Mouse (Mus musculus) urinary bladder, postnatal 36 days (tissue): Measurements from ENCODE around the gene Rcbtb2.
A peak's percentile ranks its signal among the peaks of the same experiment; 100 is the strongest.

ENCODE experiments used
- DNase-seq, 2 experiments: peaks; one replicate each; pipeline ENCODE4 v3.0.0; 2022; ENCODE audit warnings: low spot score in 2 of 2, mixed read lengths in 1 of 2

Rcbtb2 gene

DNA sequence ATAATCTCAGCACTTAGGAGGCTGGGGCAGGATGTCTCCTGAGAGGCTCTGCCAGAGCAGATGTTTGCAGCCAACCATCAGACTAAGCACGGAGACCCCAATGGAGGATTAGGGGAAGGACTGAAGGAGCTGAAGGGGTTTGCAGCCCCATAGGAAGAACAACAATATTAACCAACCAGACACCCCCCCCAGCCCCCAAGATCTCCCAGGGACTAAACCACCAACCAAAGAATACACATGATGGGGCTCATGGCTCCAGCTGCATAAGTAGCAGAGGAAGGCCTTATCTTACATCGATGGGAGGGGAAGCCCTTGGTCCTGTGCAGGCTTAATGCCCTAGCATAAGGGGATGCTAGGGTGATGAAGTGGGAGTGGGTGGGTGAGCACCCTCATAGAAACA, 6.5 kb upstream of the Rcbtb2 start:
- no peak for DNase-seq

DNA sequence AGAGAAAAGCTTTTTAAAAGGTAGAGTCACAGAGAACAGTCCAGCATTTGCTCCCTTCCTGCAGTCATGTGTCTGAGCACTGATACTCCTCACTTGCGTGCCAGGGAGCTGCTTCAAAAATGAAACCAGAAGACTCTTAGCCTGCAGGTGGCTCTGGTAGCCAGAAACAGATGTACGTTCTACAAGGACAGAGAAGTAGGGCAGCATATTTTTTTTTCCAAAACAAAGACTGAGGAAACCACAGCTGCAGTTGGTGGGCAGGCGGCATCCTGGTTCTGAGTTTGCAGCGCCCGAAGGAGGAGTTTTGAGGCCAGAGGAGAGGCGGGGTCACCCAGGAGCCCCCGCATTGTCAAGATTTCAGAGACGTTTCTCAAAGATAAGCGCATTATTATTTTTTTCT, 5.9 kb upstream of the Rcbtb2 start:
- peak in 1 of 2 experiments; percentile 51 for DNase-seq

DNA sequence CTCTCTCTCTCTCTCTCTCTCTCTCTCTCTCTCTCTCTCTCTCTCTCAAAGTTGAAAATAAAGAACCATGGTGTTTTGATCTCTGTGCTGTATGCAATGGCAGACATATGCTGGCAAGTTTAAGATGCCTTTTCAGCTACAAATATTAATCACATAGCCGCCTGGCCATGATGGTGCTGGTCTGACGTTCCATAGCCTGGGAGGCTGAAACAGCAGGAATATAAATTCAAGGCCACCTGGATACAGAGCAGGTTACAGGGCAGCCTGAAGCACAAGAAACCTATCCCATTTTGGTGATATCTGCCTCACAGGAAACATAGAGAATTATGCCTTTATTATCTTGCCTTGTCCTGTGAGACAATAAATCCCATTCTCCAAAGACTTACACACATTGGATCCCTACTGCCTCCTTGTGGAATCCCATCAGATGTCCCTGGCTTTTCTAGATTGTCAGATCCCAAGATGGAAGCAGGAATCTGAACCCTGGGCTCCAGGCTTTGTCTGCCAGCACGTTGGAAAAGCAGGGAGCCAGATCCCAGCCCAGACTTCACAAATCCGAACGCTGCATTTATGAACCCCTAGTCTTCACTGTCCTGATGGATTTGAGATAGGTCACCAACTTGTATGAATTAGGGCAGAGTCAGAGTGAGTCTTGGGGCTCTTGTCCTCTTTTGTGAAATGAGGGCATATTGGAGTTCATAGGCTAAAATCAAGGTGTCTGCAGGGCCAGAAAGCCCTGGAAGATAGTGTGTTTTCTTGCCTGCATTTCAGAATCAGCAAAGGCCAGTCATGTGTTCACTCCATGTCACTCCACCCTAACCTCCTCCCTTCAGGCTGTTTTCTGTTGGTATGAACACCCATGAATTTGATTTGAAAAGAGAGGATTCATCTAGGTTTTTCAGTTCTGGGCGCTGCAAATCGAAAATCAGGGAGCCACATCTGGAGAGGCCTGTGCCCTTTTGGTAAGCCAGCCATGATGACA, 5.1 kb upstream of the Rcbtb2 start:
- DNase-seq, result no peak

DNA sequence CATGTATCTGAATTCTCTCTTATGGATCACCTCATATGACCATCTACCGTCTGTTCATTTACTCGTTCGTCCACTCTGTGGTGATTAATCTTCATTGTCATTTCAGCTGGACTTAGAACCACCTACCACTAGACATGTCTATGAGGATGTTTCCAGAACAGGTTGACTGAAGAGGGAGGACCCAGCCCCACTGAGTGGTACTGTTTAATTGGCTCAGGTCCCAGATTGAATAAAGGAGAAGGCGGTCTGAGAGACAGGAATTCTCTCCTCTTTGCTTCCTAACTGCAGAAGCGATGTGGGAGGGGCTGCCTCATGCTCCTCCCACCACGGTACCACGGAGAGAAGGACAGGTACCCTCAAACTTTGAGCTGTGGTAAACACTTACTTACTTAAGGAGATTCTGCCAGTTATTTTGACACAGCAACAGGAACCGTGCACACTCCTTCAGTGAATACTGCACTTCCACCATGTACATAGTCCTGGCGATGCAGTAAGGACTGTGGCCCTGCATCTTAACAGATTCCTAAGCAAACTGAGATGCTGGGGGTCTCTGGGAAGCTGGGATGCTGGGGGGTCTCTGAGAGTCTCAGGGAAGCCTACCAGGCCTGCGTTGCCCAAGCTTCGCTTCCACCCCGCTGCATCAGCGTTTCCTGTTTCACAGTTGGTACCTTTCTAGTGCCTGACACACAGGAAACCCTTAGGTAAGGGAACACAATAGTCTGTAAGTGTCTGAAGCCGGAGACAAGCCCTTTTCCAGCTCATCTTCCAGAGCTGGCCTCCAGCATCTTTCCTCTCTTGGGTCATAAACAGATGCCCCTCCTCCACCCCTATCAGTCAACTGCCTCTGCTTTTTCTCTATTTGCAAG, 4.1 kb upstream of the Rcbtb2 start:
- DNase-seq, result no peak

DNA sequence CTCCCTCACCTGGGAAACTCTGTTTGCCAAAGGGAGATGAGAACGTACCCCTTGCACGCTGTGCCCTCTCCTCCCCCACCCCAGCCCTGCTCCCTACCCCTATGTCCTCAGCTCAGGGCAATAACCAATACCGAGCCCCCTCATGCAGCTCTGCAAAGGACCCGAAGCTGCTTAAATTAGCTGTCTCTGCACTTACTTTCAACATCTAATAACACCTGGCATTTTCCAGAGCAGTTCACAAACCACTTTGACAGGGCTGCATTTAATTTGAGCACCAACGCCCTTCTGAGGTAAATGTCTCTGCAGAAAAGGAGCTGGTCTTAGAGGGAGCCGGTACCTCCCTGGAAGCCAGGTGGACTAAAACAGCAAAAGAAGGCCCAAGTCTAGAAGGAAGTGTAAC, 3.4 kb upstream of the Rcbtb2 start:
- no peak for DNase-seq

DNA sequence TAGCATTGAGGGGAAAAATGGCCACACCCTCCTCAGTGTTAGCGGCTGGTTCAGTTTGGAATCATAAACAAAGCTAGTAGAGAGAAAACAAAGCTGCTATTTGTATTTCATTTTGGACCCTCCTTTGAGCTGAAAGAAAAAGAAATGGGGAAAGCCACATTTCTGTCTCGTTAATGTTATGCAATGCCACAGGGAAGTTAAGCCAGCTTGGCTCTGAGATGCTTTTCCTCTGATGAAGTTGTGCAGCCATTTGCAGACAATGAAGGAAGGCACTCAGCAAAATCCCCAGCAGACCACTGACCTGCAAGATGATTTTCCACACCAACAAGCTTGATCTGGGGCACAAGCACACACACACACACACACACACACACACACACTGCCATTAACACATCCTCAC, 2.9 kb upstream of the Rcbtb2 start:
- DNase-seq, result no peak

DNA sequence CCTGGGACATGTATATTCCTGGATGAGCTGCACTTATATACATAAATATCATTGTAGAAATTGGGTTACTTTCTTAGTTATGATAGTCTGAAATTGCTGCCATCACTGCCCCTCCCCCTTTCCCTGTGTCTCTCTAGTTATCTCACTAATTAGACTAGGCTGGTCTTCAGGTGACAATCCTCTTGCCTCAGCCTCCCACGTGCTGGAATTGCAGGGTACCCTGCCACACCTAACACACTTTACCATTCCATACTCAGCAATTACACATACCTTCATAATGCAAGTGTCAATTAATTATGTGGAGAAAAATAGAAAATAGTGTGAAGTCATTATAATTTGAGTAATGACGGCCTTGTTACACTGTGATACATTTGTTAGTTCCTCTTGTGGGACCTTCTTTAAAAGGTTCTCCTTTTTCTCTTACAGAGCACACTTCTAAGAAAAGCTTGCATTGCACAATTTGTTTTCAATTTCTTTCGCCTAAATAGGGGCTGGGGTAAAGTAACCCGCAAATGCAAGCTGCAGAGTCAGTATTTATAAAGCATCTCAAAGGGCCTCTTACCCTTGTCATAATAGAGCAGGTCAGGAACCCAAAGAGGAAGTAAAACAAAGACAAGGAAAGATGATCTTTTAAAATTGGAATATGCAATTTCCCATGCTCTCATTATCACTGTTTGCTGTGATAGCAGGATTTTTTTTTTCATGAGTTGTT, 470 bp upstream of the Rcbtb2 start:
- DNase-seq, result no peak

- no peak for DNase-seq
Measured at GRCm38 (mm10) chr14:73123381-73123780, 544 bp downstream of the Rcbtb2 start.

GRCm38 (mm10) chr14:73123786-73124185, 949 bp downstream of the Rcbtb2 start:
- no peak for DNase-seq

- DNase-seq, result no peak
Measured at GRCm38 (mm10) chr14:73130519-73130918, 7.7 kb downstream of the Rcbtb2 start.

DNA sequence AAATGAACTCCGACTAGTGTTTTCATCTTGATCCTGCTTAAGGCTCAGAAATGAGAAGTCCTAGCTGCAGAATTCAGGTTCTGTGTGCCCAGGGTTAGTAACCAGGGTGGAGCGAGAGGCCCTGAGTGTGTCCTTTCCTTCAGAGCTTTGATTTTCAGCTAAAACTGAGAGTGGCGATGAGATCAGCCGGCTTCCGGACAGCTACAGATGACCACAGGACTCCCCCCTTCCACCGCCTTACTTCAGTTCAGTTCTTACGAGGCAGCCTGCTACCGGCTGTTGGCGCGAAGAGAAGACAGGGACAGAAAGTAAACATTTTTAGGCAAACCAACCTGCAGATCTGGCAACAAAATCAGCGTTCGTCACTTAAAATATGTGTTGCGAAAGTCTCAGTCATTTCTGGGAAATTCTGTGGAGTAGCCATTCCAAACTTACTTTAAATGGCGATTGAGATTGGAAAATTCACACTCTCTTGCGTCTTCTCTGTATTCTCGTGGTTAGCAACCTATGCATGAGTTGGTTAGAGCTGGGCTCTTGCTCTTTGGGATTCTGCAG, 9.1 kb downstream of the Rcbtb2 start:
- no peak for DNase-seq

DNA sequence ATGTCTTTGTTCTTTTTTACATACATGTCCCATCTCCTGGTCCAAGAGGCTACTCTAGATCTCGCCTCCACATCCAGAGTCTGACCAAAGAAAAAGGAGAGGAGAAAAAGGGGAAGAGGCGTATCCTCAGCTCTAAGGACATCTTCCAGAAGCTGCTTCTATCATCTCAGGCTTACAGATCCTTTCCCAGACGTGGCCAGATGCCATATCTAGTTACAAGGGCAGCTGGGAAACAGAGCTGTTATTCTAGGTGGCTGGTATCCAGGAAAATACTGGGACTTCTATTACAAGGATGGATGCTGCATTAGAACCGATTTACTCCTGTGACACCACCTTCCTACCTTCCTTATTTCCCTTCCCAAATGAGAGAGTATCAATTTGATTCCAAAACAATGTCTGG, 9.9 kb downstream of the Rcbtb2 start:
- no peak for DNase-seq

DNA sequence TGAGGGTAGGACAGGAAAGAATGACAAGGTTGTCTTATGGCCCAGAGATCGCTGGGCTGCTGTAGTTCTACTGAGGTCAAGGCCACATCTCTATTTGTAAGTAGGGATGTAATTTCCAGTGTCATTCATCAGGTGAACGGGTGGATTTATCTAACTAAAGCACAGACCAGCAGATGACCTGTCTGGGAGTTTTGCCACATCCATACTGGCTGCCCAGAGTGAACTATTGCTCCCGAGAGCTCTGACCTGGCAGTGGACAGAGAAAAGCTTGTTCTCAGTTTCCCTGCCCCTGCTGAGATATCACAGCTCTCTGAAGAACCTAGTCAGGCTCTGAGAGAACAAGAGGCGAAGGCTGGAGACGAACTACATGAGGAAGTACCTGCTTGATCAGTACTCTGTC, 14.4 kb downstream of the Rcbtb2 start:
- no peak for DNase-seq

- no peak for DNase-seq
Measured at GRCm38 (mm10) chr14:73138483-73138882, 15.6 kb downstream of the Rcbtb2 start.

DNA sequence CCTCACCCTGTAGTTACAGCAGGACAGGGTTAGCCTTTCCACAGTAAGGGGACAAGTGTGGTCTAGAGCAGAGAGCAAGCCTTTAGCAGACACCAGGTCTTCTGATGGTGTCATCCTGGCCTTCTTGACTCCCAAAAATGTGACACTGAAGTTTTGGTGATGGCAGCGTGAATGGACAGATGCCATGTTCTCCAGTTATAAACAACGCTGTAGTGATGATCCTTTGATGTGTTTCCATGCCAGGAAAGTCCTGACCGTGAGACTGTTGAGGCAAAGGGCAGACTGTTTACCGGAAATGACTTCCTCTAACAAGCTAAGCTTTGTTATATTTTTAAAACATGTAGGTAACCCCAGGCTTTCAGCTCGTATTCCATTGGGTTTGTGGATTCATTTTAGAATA, 17.0 kb downstream of the Rcbtb2 start:
- DNase-seq, result no peak

DNA sequence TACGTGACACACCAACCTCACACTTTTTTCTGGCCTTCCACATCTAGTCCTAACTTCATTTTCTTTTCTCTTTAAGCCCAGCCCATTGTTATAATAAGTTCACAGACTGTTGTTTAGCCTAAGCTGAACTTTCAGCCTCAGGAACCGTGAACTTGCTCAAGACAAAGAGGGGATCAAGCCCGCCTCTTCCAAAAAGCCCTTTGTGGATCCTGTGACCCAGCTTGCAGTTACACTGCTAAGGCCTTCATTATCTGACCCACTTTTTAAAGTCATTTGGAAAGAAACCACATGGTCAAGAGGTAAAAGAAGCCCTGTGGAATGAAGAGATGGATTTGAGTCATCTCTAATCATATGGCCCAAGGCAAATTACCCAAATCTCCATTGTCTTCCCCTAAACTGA, 19.0 kb downstream of the Rcbtb2 start:
- no peak for DNase-seq

GRCm38 (mm10) chr14:73142421-73142895, 19.6 kb downstream of the Rcbtb2 start:
- DNase-seq, result peak in 1 of 2 experiments; percentile 36

GRCm38 (mm10) chr14:73142896-73143709, 20.3 kb downstream of the Rcbtb2 start:
- DNase-seq, result peak; percentile 77 to 78

GRCm38 (mm10) chr14:73143710-73144420, 21.0 kb downstream of the Rcbtb2 start:
- no peak for DNase-seq

GRCm38 (mm10) chr14:73145531-73145930, 22.7 kb downstream of the Rcbtb2 start:
- no peak for DNase-seq
